Mouse (Mus musculus): ENCODE measurements around the gene Araf.

Araf gene

GRCm38 (mm10) chrX:20848256-20848984 lies 50.8 kb downstream of the Araf start:
- DNase-seq (ENCODE audit: low spot score), result peak; percentile 93

- DNase-seq (ENCODE audit: low spot score), result no peak
Measured at GRCm38 (mm10) chrX:20853794-20854193, 56.2 kb downstream of the Araf start.

- DNase-seq (ENCODE audit: low spot score), result no peak
Measured at GRCm38 (mm10) chrX:20861453-20862104, 64.0 kb downstream of the Araf start.

- DNase-seq (ENCODE audit: low spot score), result no peak
Measured at GRCm38 (mm10) chrX:20862105-20863065, 64.8 kb downstream of the Araf start.

GRCm38 (mm10) chrX:20863161-20864101 lies 65.8 kb downstream of the Araf start:
- no peak for DNase-seq (ENCODE audit: low spot score)

- no peak for DNase-seq (ENCODE audit: low spot score)
Measured at GRCm38 (mm10) chrX:20868091-20868490, 70.5 kb downstream of the Araf start.

DNA sequence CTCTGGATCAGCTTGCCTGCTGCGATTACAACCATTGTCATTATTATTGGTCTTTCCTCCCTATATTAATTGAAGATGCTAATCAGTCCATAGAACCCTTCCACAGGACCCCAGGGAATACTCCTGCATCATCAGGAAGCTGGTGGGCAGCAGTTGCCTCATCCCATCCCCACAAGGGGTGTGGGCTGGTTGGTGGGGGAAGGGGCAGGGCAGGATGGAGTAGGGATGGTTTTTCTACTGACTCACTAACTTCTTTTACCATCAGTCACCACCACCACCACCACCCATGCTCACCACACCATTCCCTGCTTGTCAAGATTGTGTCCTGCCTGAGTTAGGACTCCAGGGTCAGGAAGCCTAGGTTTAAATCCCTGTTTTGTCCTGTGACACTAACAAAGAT lies 71.6 kb downstream of the Araf start:
- DNase-seq (ENCODE audit: low spot score), result no peak

GRCm38 (mm10) chrX:20869962-20870513 lies 72.4 kb downstream of the Araf start, which contains the start of gene Timp1:
Timp1 (plus strand) TSS chrX:20870166.
- DNase-seq (ENCODE audit: low spot score), result peak; percentile 64

DNA sequence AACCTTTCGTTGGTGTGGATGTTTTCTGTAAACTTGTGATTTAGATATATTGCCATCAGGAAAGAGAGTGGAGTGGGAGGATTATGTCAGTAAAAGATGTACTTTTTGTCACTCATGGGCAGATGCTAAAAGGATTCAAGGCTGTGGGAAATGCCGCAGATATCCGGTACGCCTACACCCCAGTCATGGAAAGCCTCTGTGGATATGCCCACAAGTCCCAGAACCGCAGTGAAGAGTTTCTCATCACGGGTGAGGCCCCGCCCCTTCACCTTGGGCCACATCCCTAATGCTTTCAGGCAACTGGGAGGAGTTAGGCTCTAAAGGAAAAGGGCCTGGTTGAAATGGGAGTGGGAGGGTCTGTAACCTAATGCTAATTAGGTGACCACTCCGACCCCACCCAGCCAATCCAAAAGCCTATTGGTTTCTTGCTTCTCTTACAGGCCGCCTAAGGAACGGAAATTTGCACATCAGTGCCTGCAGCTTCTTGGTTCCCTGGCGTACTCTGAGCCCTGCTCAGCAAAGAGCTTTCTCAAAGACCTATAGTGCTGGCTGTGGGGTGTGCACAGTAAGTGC lies 75.4 kb downstream of the Araf start:
- DNase-seq (ENCODE audit: low spot score), result no peak

- DNase-seq (ENCODE audit: low spot score), result no peak
Measured at GRCm38 (mm10) chrX:20875241-20875640, 77.6 kb downstream of the Araf start.

- DNase-seq (ENCODE audit: low spot score), result no peak
Measured at GRCm38 (mm10) chrX:20910074-20910473, 112.5 kb downstream of the Araf start.

All from yolk sac, embryonic 10.5 days (tissue).